Mouse (Mus musculus) midbrain, embryonic 13.5 days (tissue): ENCODE measurements around the gene Gngt2. TPM values are rescaled to one million over a fixed set of nuclear protein-coding genes. Genes with fewer than 3 reads are reported as not detected.

Experiments used
- ATAC-seq: fragments of 200-750 bp; cut with Nextera tagmentation; 2 replicates; pipeline ENCODE4 v1.8.0; 2017; ENCODE audit warnings: mild to moderate bottlenecking, moderate TSS enrichment, moderate library complexity
- H3K27ac ChIP-seq: fragments of 300-500 bp; sonication (generic); 2 replicates; pipeline ENCODE4 v1.5.1; 2015; ENCODE audit warnings: inconsistent platforms, mild to moderate bottlenecking, moderate library complexity
- H3K27me3 ChIP-seq: fragments of 300-500 bp; sonication (generic); 2 replicates; pipeline ENCODE4 v1.6.1; 2015; ENCODE audit warnings: mild to moderate bottlenecking, inconsistent platforms
- H3K36me3 ChIP-seq: fragments of 300-500 bp; sonication (generic); 2 replicates; pipeline ENCODE4 v1.6.1; 2015; ENCODE audit warnings: mild to moderate bottlenecking, inconsistent platforms
- H3K4me1 ChIP-seq: fragments of 300-500 bp; sonication (generic); replicated peaks from 2 replicates; pipeline ENCODE4 v1.6.1; 2015; ENCODE audit warnings: inconsistent platforms
- H3K4me2 ChIP-seq: fragments of 300-500 bp; sonication (generic); replicated peaks from 2 replicates; pipeline ENCODE4 v1.6.1; 2015; ENCODE audit warnings: moderate library complexity, mild to moderate bottlenecking, inconsistent platforms
- H3K4me3 ChIP-seq: fragments of 300-500 bp; sonication (generic); replicated peaks from 2 replicates; pipeline ENCODE4 v1.5.1; 2015; ENCODE audit warnings: mild to moderate bottlenecking, inconsistent platforms
- H3K9ac ChIP-seq: fragments of 300-500 bp; sonication (generic); replicated peaks from 2 replicates; pipeline ENCODE4 v1.6.1; 2015; ENCODE audit warnings: mild to moderate bottlenecking, inconsistent platforms
- H3K9me3 ChIP-seq: fragments of 300-500 bp; sonication (generic); 2 replicates; pipeline ENCODE4 v1.6.1; 2016; ENCODE audit warnings: mild to moderate bottlenecking, inconsistent platforms
- WGBS: fragments of 180-500 bp; shearing (Covaris S2); methylation state at CpG from one replicate; pipeline ENCODE4 v1.1.7; 2015; 5-methylcytosine and 5-hydroxymethylcytosine counted together
- polyA plus RNA-seq: library from polyadenylated mRNA; unstranded; fragments of >200 nt; fragmentation: Nextera tagmentation; extraction: Ambion mirVana; gene quantifications from 2 replicates; pipeline ENCODE4 v1.2.1, GENCODE M21; 2015

The Gngt2 gene
- polyA plus RNA-seq, 1 experiment from 2014 or later, result 2.7 TPM

DNA sequence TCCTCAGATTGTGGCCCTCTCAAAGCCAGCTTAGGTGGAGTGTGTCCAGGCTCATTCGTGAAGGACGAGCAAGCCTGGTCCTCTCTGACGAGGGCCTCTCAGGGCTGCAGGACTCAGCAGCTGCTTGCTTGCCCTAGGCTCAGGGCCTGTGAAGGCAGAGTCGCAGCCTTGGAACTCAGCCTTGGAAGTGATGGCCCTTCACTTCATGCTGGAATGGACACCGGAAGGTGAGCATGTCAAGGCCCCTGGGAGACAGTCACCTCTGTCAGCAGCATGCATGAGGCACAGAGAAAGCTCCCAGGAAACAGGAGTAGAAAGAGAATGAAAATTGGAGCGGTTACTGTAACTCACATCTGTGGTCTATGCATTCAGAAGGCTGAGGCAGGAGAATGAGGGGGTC is 25.3 kb upstream of the Gngt2 start:
- Histone ChIP-seq H3K27me3 (no peaks in the 10 kb centered on the region), H3K9me3 (peaks cover 3% of the 10 kb centered on the region; the same call in 1 of the 2 replicates), H3K27ac (no peak overlapping the region), H3K9ac (no peak overlapping the region), H3K36me3 (no peaks in the 10 kb centered on the region), H3K4me2 (no peak overlapping the region), H3K4me3 (no peak overlapping the region), H3K4me1 (peaks cover 7% of the 10 kb centered on the region)
- no peak for ATAC-seq
- whole genome bisulfite sequencing, result 90% methylated on average over 6 of the region's 6 CpGs

DNA sequence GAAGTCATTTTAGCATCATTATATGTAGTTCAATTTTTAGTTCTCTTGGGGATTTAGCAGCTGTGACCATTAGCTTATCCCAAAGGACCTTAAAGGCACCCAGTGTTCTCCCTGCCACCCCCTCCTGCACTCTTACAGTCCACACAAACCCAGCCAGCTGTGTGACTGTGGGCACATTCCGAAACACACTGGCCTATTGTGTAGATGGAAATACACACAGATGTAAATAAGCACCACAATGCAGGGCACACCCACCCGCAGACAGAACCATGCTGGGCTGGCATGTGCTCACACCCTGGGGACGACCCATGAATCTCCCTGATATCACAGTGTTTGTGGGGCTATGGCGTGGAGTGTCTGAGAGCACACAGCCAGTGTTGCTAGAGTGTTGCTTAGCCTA is 24.8 kb upstream of the Gngt2 start:
- H3K4me2 ChIP-seq, result no peak overlapping the region
- no peaks in the 10 kb centered on the region for H3K36me3 ChIP-seq
- no peak overlapping the region for H3K27ac ChIP-seq
- H3K4me3 ChIP-seq, result no peak overlapping the region
- peaks cover 3% of the 10 kb centered on the region; the same call in 1 of the 2 replicates for H3K9me3 ChIP-seq
- no peak for ATAC-seq
- H3K27me3 ChIP-seq, result no peaks in the 10 kb centered on the region
- H3K4me1 ChIP-seq, result peaks cover 7% of the 10 kb centered on the region
- WGBS, result 57% methylated on average over 4 of the region's 4 CpGs
- H3K9ac ChIP-seq, result 0 out of 2 replicates have a peak overlapping the region, but pooled peaks have one; percentile 3

GRCm38 (mm10) chr11:95814101-95814500 is 22.9 kb upstream of the Gngt2 start:
- Histone ChIP-seq H3K27ac (no peak overlapping the region), H3K4me3 (no peak overlapping the region), H3K4me1 (peaks cover 7% of the 10 kb centered on the region), H3K4me2 (no peak overlapping the region), H3K27me3 (no peaks in the 10 kb centered on the region), H3K36me3 (no peaks in the 10 kb centered on the region), H3K9me3 (no peaks in the 10 kb centered on the region), H3K9ac (no peak overlapping the region)
- 85% methylated on average over 2 of the region's 2 CpGs for WGBS
- no peak for ATAC-seq

DNA sequence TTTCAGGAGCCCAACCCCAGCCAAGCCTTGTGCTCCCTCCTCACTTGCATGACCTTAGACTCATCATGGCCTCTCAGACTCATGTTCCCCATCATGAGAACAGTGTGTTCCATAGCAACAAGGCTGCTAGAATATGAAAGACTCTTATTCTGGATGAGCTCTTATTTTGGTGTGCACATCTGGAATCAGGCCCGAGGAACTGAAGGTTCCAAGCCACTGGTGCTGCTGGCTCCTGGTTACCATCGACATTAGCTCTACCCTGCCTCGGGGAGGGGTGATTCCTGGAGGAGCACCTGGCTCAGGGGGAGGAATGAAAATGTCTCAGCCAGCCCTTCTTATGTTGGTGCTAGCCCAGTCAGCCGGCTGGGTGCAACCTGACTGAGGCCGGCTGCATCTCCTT is 22.2 kb upstream of the Gngt2 start:
- no peaks in the 10 kb centered on the region for H3K36me3 ChIP-seq
- H3K27ac ChIP-seq, result no peak overlapping the region
- ATAC-seq, result no peak
- no peak overlapping the region for H3K4me2 ChIP-seq
- no peaks in the 10 kb centered on the region for H3K27me3 ChIP-seq
- H3K4me1 ChIP-seq, result peaks cover 2% of the 10 kb centered on the region
- no peaks in the 10 kb centered on the region for H3K9me3 ChIP-seq
- WGBS, result 75% methylated on average over 5 of the region's 5 CpGs
- H3K9ac ChIP-seq, result no peak overlapping the region
- no peak overlapping the region for H3K4me3 ChIP-seq

GRCm38 (mm10) chr11:95815412-95815811 is 21.6 kb upstream of the Gngt2 start:
- ATAC-seq, result no peak
- Histone ChIP-seq H3K27me3 (no peaks in the 10 kb centered on the region), H3K36me3 (no peaks in the 10 kb centered on the region), H3K27ac (no peak overlapping the region), H3K9ac (no peak overlapping the region), H3K4me3 (no peak overlapping the region), H3K4me2 (no peak overlapping the region), H3K9me3 (no peaks in the 10 kb centered on the region), H3K4me1 (no peaks in the 10 kb centered on the region)
- 76% methylated on average over 9 of the region's 9 CpGs for WGBS

DNA sequence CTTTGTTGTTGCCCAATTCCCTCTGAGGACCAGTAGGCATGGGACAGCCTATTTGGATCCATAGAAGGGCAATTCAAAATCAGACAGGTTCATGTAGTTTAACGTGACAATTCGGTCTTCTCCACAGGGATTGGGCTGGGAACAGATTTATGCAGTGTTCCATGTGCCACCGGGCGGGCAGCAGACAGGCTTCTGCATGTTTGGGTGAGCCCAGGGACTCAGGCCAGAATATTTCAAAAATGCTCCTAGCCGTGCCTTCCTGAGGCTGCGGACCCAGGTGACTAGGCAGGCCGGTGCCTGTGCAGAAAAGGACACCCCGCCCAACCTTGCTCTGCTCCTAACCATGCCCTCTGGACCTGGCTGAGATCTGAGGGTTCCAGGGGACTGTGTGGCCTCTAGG is 17.9 kb upstream of the Gngt2 start:
- Histone ChIP-seq H3K9me3 (no peaks in the 10 kb centered on the region), H3K27ac (no peak overlapping the region), H3K9ac (no peak overlapping the region), H3K4me3 (no peak overlapping the region), H3K4me1 (peaks cover 4% of the 10 kb centered on the region; the same call in 1 of the 2 replicates), H3K4me2 (no peak overlapping the region), H3K27me3 (peaks cover 23% of the 10 kb centered on the region), H3K36me3 (no peaks in the 10 kb centered on the region)
- no peak for ATAC-seq
- 91% methylated on average over 8 of the region's 8 CpGs for WGBS

- 79% methylated on average over 3 of the region's 3 CpGs for WGBS
- Histone ChIP-seq H3K27ac (no peak overlapping the region), H3K9ac (no peak overlapping the region), H3K4me2 (no peak overlapping the region), H3K4me1 (peaks cover 10% of the 10 kb centered on the region), H3K27me3 (peaks cover 42% of the 10 kb centered on the region), H3K9me3 (no peaks in the 10 kb centered on the region), H3K36me3 (no peaks in the 10 kb centered on the region), H3K4me3 (no peak overlapping the region)
- no peak for ATAC-seq
These were observed 15.5 kb upstream of the Gngt2 start for GRCm38 (mm10) chr11:95821511-95821910.

- peaks cover 51% of the 10 kb centered on the region for H3K27me3 ChIP-seq
These were observed 14.6 kb upstream of the Gngt2 start for GRCm38 (mm10) chr11:95822437-95822836.

GRCm38 (mm10) chr11:95824071-95824876 is 12.7 kb upstream of the Gngt2 start, which contains the start of gene Phospho1:
Phospho1 (plus strand) TSS chr11:95824499.
- Histone ChIP-seq H3K36me3 (no peaks in the 10 kb centered on the region), H3K4me1 (peaks cover 10% of the 10 kb centered on the region), H3K4me3 (peak within 1 kb of the TSS; percentile 54), H3K9ac (peak within 1 kb of the TSS; percentile 78), H3K4me2 (peak within 1 kb of the TSS; percentile 98), H3K9me3 (no peaks in the 10 kb centered on the region), H3K27ac (no peak within 1 kb of the TSS), H3K27me3 (peaks cover 67% of the 10 kb centered on the region)
- under 1% methylated on average over 58 of the region's 78 CpGs for WGBS
- peak; percentile 98 for ATAC-seq

More at GRCm38 (mm10) chr11:95822437-95822836, 14.6 kb upstream of the Gngt2 start:
- no peak overlapping the region for H3K4me3 ChIP-seq
- H3K27ac ChIP-seq, result no peak overlapping the region
- WGBS, result 97% methylated on average over 4 of the region's 4 CpGs
- no peak for ATAC-seq
- no peak overlapping the region for H3K4me2 ChIP-seq
- H3K36me3 ChIP-seq, result no peaks in the 10 kb centered on the region
- peaks cover 10% of the 10 kb centered on the region for H3K4me1 ChIP-seq
- no peak overlapping the region for H3K9ac ChIP-seq
- no peaks in the 10 kb centered on the region for H3K9me3 ChIP-seq

- Histone ChIP-seq H3K9ac (peak overlapping the region; percentile 78), H3K4me1 (peaks cover 10% of the 10 kb centered on the region), H3K4me3 (peak overlapping the region; percentile 54), H3K4me2 (peak overlapping the region; percentile 98), H3K27me3 (peaks cover 73% of the 10 kb centered on the region), H3K27ac (no peak overlapping the region), H3K36me3 (no peaks in the 10 kb centered on the region), H3K9me3 (no peaks in the 10 kb centered on the region)
- WGBS, result 2% methylated on average over 11 of the region's 11 CpGs
- ATAC-seq, result peak; percentile 12; the same call in 1 of the 2 replicates
These were observed 12.2 kb upstream of the Gngt2 start for GRCm38 (mm10) chr11:95824877-95825243.

- no peak overlapping the region for H3K4me2 ChIP-seq
- H3K36me3 ChIP-seq, result no peaks in the 10 kb centered on the region
- H3K9me3 ChIP-seq, result no peaks in the 10 kb centered on the region
- H3K4me3 ChIP-seq, result no peak overlapping the region
- no peak overlapping the region for H3K27ac ChIP-seq
- H3K27me3 ChIP-seq, result peaks cover 81% of the 10 kb centered on the region
- no peak for ATAC-seq
- 50% methylated on average over 3 of the region's 3 CpGs for WGBS
- H3K9ac ChIP-seq, result no peak overlapping the region
- peaks cover 17% of the 10 kb centered on the region for H3K4me1 ChIP-seq
These were observed 11.4 kb upstream of the Gngt2 start for GRCm38 (mm10) chr11:95825625-95826024.

- H3K27ac ChIP-seq, result no peak overlapping the region
- H3K4me3 ChIP-seq, result no peak overlapping the region
- WGBS, result 53% methylated on average over 6 of the region's 6 CpGs
- no peaks in the 10 kb centered on the region for H3K9me3 ChIP-seq
- H3K9ac ChIP-seq, result no peak overlapping the region
- no peak overlapping the region for H3K4me2 ChIP-seq
- no peaks in the 10 kb centered on the region for H3K36me3 ChIP-seq
- ATAC-seq, result no peak
- H3K4me1 ChIP-seq, result peaks cover 25% of the 10 kb centered on the region
- H3K27me3 ChIP-seq, result peaks cover 90% of the 10 kb centered on the region
These were observed 10.5 kb upstream of the Gngt2 start for GRCm38 (mm10) chr11:95826317-95827167.
